Mouse (Mus musculus): ENCODE data around the gene Atm. TPM values are rescaled to one million over a fixed set of nuclear protein-coding genes. Genes with fewer than 3 reads are reported as not detected.
A peak's percentile ranks its signal among the peaks of the same experiment; 100 is the strongest.

Gene Atm
- polyA plus RNA-seq, 1 experiment = 1.9 TPM

DNA sequence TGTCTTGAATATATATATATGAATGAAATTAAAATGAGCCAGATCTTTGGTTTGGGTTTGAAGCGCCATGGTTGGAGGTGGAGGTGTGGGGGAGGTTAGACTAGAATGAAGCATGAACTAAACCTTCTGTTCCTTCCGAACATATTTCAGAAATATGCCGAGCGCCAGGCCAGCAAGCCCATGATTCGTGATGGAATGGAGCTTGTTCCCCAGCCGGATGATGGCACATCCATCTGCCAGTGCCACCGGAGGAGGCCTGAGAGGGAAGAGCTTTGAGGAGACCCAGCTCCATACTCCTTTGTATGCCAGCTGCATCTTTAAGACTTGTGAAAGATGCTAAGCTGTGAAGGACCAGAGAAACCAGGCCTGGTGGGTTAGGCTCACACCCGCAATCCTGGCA is 137.0 kb downstream of the Atm start:
- Histone ChIP-seq H3K27me3 (ENCODE audit: control insufficient read depth, insufficient read depth, low read length) (no peaks in the 10 kb centered on the region), H3K4me1 (ENCODE audit: control insufficient read depth, insufficient read depth, low read length) (peaks cover 11% of the 10 kb centered on the region), H3K27ac (ENCODE audit: control insufficient read depth, insufficient read depth, low read depth, low read length) (no peak overlapping the region), H3K4me3 (ENCODE audit: control insufficient read depth, low read depth, low read length) (no peak overlapping the region), H3K36me3 (ENCODE audit: control insufficient read depth, insufficient read depth, low read length) (no peaks in the 10 kb centered on the region)
- TF ChIP-seq CTCF (IDR thresholded peaks at IDR 0.05; ENCODE audit: control insufficient read depth, insufficient read depth, insufficient replicate concordance, low read depth, low read length) = no peak
- no peak for TF ChIP-seq POLR2A (IDR thresholded peaks at IDR 0.05; ENCODE audit: control insufficient read depth, low read depth, low read length)

DNA sequence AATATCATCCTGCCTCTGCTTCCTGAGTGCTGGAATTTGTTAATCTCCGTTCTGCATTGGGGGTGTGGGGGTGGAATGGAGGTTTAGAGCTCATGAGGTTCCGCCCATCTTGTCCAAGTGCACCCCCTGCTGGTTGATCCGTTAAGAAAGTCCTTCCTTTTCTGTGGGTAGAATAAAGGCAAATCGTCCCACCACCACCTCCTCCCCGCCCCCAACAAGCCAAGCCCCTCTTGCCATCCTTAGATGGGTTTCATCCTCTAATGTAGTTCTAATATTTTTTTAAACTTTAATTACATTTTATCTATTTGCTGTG is 138.2 kb downstream of the Atm start:
- Histone ChIP-seq H3K36me3 (ENCODE audit: control insufficient read depth, insufficient read depth, low read length) (no peaks in the 10 kb centered on the region), H3K27ac (ENCODE audit: control insufficient read depth, insufficient read depth, low read depth, low read length) (no peak overlapping the region), H3K27me3 (ENCODE audit: control insufficient read depth, insufficient read depth, low read length) (no peaks in the 10 kb centered on the region), H3K4me3 (ENCODE audit: control insufficient read depth, low read depth, low read length) (no peak overlapping the region), H3K4me1 (ENCODE audit: control insufficient read depth, insufficient read depth, low read length) (peaks cover 11% of the 10 kb centered on the region)
- TF ChIP-seq CTCF (IDR thresholded peaks at IDR 0.05; ENCODE audit: control insufficient read depth, insufficient read depth, insufficient replicate concordance, low read depth, low read length) = peak; percentile 50; the same call in 1 of the 2 replicates
- TF ChIP-seq POLR2A (IDR thresholded peaks at IDR 0.05; ENCODE audit: control insufficient read depth, low read depth, low read length) = no peak

DNA sequence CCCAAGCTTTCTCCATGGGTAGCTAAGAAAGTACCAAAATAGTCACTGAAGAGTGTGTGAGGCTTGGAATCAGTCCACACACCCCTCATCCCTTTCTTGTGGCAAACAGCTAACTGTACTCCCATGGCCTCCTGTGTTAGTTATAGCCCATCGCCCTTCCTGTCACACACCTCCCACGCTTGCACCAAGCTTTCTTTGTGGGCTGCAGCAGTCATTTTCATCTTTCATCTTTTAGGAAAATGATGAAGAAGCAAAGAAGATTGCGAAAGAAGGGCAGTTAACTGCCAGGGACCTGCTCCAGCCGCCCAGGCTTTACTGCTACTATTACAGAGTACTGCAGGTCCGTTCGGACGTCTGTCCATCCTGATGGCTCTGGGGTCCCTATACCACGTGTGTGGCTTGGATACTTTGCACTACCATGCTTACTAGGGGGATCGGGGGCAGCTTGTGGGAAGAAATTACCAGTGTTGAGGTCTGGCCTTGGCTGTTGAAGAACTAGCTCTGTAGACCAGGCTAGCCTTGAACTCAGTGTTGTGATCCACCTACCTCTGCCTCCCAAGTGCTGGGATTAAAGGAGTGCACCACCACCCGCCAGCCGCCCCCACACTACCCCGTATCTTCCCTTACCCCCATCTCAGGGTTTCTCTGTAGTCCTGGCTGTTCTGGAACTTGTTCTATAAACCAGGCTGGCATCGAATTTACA is 138.7 kb downstream of the Atm start:
- H3K4me1 ChIP-seq (ENCODE audit: control insufficient read depth, insufficient read depth, low read length) = peaks cover 11% of the 10 kb centered on the region
- no peak overlapping the region for H3K27ac ChIP-seq (ENCODE audit: control insufficient read depth, insufficient read depth, low read depth, low read length)
- H3K4me3 ChIP-seq (ENCODE audit: control insufficient read depth, low read depth, low read length) = no peak overlapping the region
- TF ChIP-seq POLR2A (IDR thresholded peaks at IDR 0.05; ENCODE audit: control insufficient read depth, low read depth, low read length) (no peak), CTCF (IDR thresholded peaks at IDR 0.05; ENCODE audit: control insufficient read depth, insufficient read depth, insufficient replicate concordance, low read depth, low read length) (no peak)
- H3K27me3 ChIP-seq (ENCODE audit: control insufficient read depth, insufficient read depth, low read length) = no peaks in the 10 kb centered on the region
- no peaks in the 10 kb centered on the region for H3K36me3 ChIP-seq (ENCODE audit: control insufficient read depth, insufficient read depth, low read length)

DNA sequence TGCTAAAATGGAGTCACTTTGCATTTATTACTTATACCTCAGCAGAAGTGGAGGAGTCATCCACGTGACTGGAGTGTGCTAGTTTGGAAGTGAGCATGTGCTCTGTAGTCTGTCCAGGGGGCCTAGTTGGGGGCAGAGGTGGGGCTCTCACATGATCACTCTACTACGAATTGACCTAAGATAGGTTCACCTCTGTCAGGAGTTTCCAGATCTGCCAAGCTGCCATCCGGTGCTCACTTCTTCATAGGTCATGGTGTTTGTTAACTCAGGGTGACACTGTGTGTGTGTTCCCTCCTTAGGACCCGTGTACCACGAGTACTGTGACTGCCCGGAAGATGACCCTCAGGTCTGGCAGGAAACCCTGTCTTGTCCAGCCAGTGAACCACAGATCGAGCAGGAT is 146.4 kb downstream of the Atm start:
- Histone ChIP-seq H3K4me3 (ENCODE audit: control insufficient read depth, low read depth, low read length) (no peak overlapping the region), H3K36me3 (ENCODE audit: control insufficient read depth, insufficient read depth, low read length) (no peaks in the 10 kb centered on the region), H3K27ac (ENCODE audit: control insufficient read depth, insufficient read depth, low read depth, low read length) (peak overlapping the region; percentile 3; the same call in 1 of the 2 replicates), H3K27me3 (ENCODE audit: control insufficient read depth, insufficient read depth, low read length) (no peaks in the 10 kb centered on the region), H3K4me1 (ENCODE audit: control insufficient read depth, insufficient read depth, low read length) (peaks cover 2% of the 10 kb centered on the region; the same call in 1 of the 2 replicates)
- no peak for TF ChIP-seq CTCF (IDR thresholded peaks at IDR 0.05; ENCODE audit: control insufficient read depth, insufficient read depth, insufficient replicate concordance, low read depth, low read length)
- no peak for TF ChIP-seq POLR2A (IDR thresholded peaks at IDR 0.05; ENCODE audit: control insufficient read depth, low read depth, low read length)

Other genes with a start within 250 kb of the Atm start
- gene Exph5, start 235.1 kb downstream of the Atm start, polyA plus RNA-seq (2012; rRNA removed) = 1.0 and 1.3 TPM in 2 replicates
- gene Kdelc2, start 152.7 kb downstream of the Atm start, polyA plus RNA-seq (2012; rRNA removed) = 1.1 and 1.4 TPM in 2 replicates
- 13.6 and 14.2 TPM in 2 replicates for gene 4930550C14Rik, start 134.4 kb downstream of the Atm start, polyA plus RNA-seq (2012; rRNA removed)
- 4.0 and 4.5 TPM in 2 replicates for gene Npat, start 307 bp upstream of the Atm start, polyA plus RNA-seq (2012; rRNA removed)
- 8.5 and 11.1 TPM in 2 replicates for gene Acat1, start 73.6 kb upstream of the Atm start, polyA plus RNA-seq (2012; rRNA removed)
- gene Cul5, start 133.3 kb upstream of the Atm start, polyA plus RNA-seq (2012; rRNA removed) = 6.7 and 7.6 TPM in 2 replicates
- gene Rab39, start 169.5 kb upstream of the Atm start, polyA plus RNA-seq (2012; rRNA removed) = 0.05 and 0.14 TPM in 2 replicates
- 13.9 and 17.9 TPM in 2 replicates for gene Slc35f2, start 234.8 kb upstream of the Atm start, polyA plus RNA-seq (2012; rRNA removed)

All from testis, adult 2 months (tissue).